Mouse (Mus musculus) intestine, embryonic 16.5 days (tissue): ENCODE data around the gene Fndc9. TPM values are rescaled to one million over a fixed set of nuclear protein-coding genes. Genes with fewer than 3 reads are reported as not detected.

Source experiments
- ATAC-seq: fragments of 200-750 bp; cut with Nextera tagmentation; 2 replicates; pipeline ENCODE4 v1.8.0; 2017; ENCODE audit warnings: moderate TSS enrichment, moderate library complexity
- H3K27ac ChIP-seq: fragments of 300-500 bp; sonication (generic); 2 replicates; pipeline ENCODE4 v1.5.1; 2014; ENCODE audit warnings: mild to moderate bottlenecking, low read length
- H3K27me3 ChIP-seq: fragments of 300-500 bp; sonication (generic); replicated peaks from 2 replicates; pipeline ENCODE4 v1.6.1; 2014; ENCODE audit warnings: low read length, control low read depth, mixed read lengths; ENCODE audit not compliant: control insufficient read depth, insufficient read depth
- H3K36me3 ChIP-seq: fragments of 300-500 bp; sonication (generic); 2 replicates; pipeline ENCODE4 v1.6.1; 2014; ENCODE audit warnings: low read length, control low read depth; ENCODE audit not compliant: control insufficient read depth, insufficient read depth
- H3K4me1 ChIP-seq: fragments of 300-500 bp; sonication (generic); 2 replicates; pipeline ENCODE4 v1.6.1; 2014; ENCODE audit warnings: low read length, control low read depth, mixed read lengths; ENCODE audit not compliant: control insufficient read depth, insufficient read depth
- H3K4me2 ChIP-seq: fragments of 300-500 bp; sonication (generic); 2 replicates; pipeline ENCODE4 v1.6.1; 2014; ENCODE audit warnings: low read depth, low read length, control low read depth
- H3K4me3 ChIP-seq: fragments of 300-500 bp; sonication (generic); 2 replicates; pipeline ENCODE4 v1.5.1; 2014; ENCODE audit warnings: mild to moderate bottlenecking, low read length
- H3K9ac ChIP-seq: fragments of 300-500 bp; sonication (generic); 2 replicates; pipeline ENCODE4 v1.6.1; 2014; ENCODE audit warnings: low read depth, low read length
- H3K9me3 ChIP-seq: fragments of 300-500 bp; sonication (generic); 2 replicates; pipeline ENCODE4 v1.6.1; 2016; ENCODE audit warnings: low read length, control low read depth; ENCODE audit not compliant: control insufficient read depth
- WGBS: fragments of 180-500 bp; shearing (Covaris S2); extraction: QIAGEN DNeasy Blood & Tissue Kit; methylation state at CpG from one replicate; pipeline ENCODE4 v1.1.7; 2014; 5-methylcytosine and 5-hydroxymethylcytosine counted together
- polyA plus RNA-seq: library from polyadenylated mRNA; unstranded; fragments of >200 nt; fragmentation: Nextera tagmentation; extraction: Ambion mirVana; gene quantifications from 2 replicates; pipeline ENCODE4 v1.2.1, GENCODE M21; 2015

The Fndc9 gene
- polyA plus RNA-seq = 0.09 and 0.15 TPM in 2 replicates

DNA sequence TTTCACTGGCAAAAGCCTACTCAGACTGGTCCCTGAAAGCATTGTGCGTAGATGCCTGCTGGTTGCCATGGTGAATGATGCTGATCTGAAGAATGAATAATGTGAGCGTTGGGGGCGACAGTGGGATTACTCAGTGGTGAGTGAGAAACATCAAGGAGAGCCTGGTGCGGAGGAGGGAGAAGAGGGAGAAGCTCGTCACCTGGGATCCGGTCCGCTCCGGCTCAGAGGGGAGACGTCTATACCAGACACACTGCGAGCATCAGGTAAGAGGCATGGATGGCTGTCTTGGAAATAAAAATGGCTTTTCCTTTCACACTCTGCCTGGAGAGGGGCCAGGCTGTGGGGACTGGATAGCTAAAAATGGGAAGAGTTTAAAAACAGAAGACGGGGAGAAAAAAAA lies at the start of gene Fndc9:
Gene Fndc9 (plus strand): TSS at position 198 of the 400 bp plus-strand sequence.
- no peak within 1 kb of the TSS for H3K4me2 ChIP-seq
- no peaks in the 10 kb centered on the region for H3K9me3 ChIP-seq
- H3K4me3 ChIP-seq = no peak within 1 kb of the TSS
- no peaks in the 10 kb centered on the region for H3K36me3 ChIP-seq
- 70% methylated on average over 11 of the region's 11 CpGs for WGBS
- H3K27ac ChIP-seq = no peak within 1 kb of the TSS
- no peak for ATAC-seq
- no peak within 1 kb of the TSS for H3K9ac ChIP-seq
- H3K4me1 ChIP-seq = no peaks in the 10 kb centered on the region
- H3K27me3 ChIP-seq = no peaks in the 10 kb centered on the region

DNA sequence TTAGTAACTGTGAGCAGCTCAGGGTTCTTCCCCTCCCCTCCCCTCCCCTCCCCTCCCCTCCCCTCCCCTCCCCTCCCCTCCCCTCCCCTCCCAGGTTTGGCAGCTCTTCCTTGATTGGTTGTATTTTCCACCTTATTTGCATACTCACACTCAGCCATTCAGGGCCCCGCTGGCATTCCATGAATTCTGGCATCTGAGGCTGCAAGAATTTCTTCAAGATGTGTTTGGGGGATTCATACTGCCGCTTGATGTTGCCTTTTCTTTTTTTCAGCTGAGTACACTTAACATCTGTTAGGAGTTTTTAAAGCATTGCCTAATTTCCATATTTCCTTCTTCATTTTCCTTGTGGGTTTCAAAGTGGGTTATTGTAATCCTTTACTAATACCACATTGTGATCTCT lies 47.0 kb upstream of the Fndc9 start:
- Histone ChIP-seq H3K4me1 (no peaks in the 10 kb centered on the region), H3K27ac (no peak overlapping the region), H3K36me3 (no peaks in the 10 kb centered on the region), H3K9ac (no peak overlapping the region), H3K4me3 (no peak overlapping the region), H3K9me3 (no peaks in the 10 kb centered on the region), H3K27me3 (no peaks in the 10 kb centered on the region), H3K4me2 (no peak overlapping the region)
- ATAC-seq = no peak
- 60% methylated on average over 2 of the region's 2 CpGs for WGBS

DNA sequence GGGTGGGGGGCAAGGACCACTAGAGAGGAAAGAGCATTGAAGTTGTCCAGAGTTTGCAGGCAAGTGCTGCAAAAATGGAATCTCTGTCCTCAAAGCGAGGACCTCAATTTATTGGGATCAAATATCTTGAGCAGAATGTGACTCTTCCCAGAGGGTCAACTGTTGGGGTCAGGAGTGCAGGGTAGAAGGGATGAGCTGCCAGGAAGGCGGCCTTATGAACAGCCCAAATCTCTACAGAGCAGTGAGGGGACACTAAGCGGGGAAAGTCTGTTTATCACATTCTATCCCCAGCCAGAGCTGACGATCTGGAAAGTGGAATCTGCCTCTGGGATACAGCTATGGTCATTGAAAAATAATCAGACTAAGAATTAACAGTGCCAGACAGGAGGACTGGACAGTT lies 41.2 kb upstream of the Fndc9 start:
- Histone ChIP-seq H3K36me3 (no peaks in the 10 kb centered on the region), H3K4me1 (no peaks in the 10 kb centered on the region), H3K9me3 (no peaks in the 10 kb centered on the region), H3K4me3 (no peak overlapping the region), H3K9ac (no peak overlapping the region), H3K27me3 (no peaks in the 10 kb centered on the region), H3K4me2 (no peak overlapping the region), H3K27ac (no peak overlapping the region)
- 0 out of 2 replicates have a peak, but pooled peaks have one; percentile 9 for ATAC-seq
- 57% methylated on average over 4 of the region's 4 CpGs for WGBS

DNA sequence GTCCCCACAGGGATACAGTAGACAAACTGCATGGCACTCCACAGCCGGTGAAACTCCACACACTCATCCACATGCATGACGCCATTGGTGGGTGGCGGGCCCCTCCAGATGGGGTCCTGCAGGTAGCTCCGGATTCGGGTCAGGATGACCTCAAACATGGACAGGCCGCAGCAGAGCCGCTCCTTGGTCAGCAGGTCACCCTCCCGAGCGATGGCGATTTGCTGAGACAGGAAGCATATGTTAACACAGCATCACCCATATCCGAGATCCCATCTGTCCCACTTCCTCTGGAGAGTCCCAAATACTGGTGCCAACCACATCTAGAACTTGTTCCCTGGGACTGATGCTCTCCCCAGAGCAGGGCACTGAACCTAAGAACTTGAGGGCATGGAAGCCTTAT lies 34.7 kb upstream of the Fndc9 start:
- no peak for ATAC-seq
- H3K27me3 ChIP-seq = no peaks in the 10 kb centered on the region
- no peak overlapping the region for H3K4me2 ChIP-seq
- peaks cover 4% of the 10 kb centered on the region; the same call in 1 of the 2 replicates for H3K4me1 ChIP-seq
- H3K36me3 ChIP-seq = no peaks in the 10 kb centered on the region
- WGBS = 87% methylated on average over 11 of the region's 11 CpGs
- H3K9me3 ChIP-seq = no peaks in the 10 kb centered on the region
- no peak overlapping the region for H3K27ac ChIP-seq
- H3K9ac ChIP-seq = no peak overlapping the region
- no peak overlapping the region for H3K4me3 ChIP-seq

DNA sequence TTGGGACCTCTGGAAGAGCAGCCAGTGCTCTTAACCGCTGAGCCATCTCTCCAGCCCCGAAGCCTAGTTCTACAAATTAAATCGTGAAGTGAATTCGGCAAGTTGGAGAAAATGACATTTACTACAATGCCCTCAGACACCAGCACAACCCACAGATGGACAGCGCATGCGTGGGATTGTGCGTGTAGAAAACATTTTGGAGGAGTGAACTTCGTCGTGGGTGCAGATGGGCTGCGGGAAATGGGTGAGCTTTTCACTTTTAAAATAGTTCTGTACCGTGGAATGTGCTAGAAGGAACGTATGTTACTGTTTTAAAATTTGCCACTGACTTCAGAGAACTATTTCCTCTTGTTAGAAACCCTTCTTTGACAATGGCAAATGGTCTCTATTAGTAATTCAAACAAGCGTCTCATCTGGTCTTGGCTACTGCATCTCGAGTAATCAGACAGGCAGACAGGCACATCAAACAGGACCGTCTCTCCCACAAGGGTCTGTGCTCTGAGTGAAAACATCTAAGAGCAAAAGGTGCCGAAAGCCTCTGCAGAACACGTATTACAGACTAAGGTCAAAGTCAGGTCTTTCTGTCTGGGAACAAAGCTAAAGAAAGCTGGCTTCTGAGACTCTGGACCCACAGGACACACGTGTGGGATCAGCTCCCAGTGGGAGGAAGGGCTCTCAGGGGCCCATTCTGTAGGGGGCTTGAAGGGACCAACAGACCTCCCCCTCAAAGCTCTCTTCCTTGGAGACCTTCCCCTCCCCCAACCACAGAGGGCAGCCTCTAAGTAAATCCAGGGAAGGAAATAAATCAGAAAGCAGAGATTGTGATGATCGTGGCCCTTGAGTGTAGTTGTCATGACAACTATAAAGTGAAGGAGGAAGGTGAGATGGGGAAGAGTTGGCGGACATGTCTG lies 33.4 kb upstream of the Fndc9 start:
- H3K9ac ChIP-seq = no peak overlapping the region
- no peak overlapping the region for H3K4me2 ChIP-seq
- no peaks in the 10 kb centered on the region for H3K9me3 ChIP-seq
- H3K36me3 ChIP-seq = no peaks in the 10 kb centered on the region
- no peak for ATAC-seq
- no peak overlapping the region for H3K4me3 ChIP-seq
- H3K4me1 ChIP-seq = peaks cover 13% of the 10 kb centered on the region
- peak overlapping the region; percentile 3; the same call in 1 of the 2 replicates for H3K27ac ChIP-seq
- 54% methylated on average over 20 of the region's 20 CpGs for WGBS
- no peaks in the 10 kb centered on the region for H3K27me3 ChIP-seq

DNA sequence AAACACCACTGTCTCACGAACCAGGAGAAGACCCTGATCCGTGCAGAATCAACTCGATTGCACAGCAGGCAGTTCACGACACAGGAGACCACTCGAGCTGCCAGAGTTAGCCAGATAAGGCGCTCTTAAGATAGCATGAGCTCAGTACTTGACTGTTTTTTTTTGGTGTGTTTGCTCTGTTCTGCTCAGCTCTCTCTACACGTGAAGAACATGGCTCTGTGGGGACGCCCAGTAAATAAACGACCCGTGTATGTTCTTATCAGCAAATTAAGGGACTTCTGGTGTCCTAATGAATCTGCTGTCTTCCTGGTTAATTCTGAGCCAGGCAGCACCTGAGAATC lies 32.8 kb upstream of the Fndc9 start:
- Histone ChIP-seq H3K27me3 (no peaks in the 10 kb centered on the region), H3K9ac (no peak overlapping the region), H3K4me2 (no peak overlapping the region), H3K9me3 (no peaks in the 10 kb centered on the region), H3K4me1 (peaks cover 13% of the 10 kb centered on the region), H3K4me3 (no peak overlapping the region), H3K36me3 (no peaks in the 10 kb centered on the region), H3K27ac (peak overlapping the region; percentile 3; the same call in 1 of the 2 replicates)
- no peak for ATAC-seq
- 35% methylated on average over 10 of the region's 10 CpGs for WGBS

DNA sequence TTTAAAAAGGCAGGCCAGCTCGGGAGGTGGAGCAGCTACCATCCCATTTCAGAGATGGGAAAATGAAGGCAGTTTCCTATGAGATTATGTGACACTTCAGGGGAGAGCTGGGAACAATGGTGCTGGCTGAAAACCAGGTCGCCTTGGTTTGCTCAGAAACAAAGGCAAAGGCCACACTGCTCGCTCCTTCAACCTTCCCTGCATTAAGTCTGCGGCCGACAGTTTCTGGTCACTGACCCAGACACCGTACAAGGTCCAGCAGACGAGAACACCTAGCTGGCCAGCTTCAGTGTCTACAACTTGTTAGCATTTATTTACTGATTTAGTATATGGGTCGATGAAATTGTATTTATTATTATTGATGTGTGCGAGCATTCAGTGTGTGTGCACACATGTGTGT lies 30.5 kb upstream of the Fndc9 start:
- Histone ChIP-seq H3K27ac (peak overlapping the region; percentile 82), H3K4me2 (no peak overlapping the region), H3K4me3 (no peak overlapping the region), H3K4me1 (peaks cover 13% of the 10 kb centered on the region), H3K9me3 (no peaks in the 10 kb centered on the region), H3K9ac (no peak overlapping the region), H3K27me3 (no peaks in the 10 kb centered on the region), H3K36me3 (no peaks in the 10 kb centered on the region)
- no peak for ATAC-seq
- WGBS = 88% methylated on average over 9 of the region's 9 CpGs

DNA sequence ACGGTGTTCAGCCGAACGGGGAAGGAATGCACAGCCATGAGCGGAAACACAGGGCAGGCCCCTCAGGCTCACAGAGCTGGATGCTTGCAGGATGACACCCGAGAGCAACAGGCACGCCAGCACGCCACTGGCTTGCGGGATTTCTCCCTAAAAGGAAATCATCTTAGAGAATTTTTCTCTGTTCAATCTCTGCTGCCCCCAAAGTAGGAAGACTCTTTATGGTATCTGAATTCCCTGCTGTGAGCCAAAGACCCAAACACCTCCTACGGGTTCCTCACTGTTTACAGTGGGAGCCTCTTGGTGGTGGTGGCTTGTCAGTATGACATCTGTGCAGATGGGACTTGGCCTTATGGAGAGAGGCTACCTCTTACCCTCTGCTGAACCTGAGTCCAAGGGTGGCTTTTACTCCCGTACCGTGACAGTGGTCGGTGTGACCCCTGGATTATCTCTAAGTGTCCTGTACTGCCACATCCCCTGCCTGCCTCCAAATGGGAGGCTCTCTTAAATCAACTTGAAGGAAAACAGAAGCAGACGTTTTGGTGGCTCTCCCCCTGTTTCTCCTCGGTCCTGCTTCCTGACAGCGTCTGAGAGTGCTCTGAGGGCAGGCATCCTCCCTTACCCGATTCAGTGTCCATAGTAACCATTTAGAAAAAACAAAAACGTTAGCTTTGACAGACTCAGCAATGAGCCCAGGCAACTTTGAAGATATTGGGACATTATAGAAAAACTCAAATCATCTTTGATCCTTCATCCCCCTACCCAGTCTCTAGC lies 29.5 kb upstream of the Fndc9 start:
- 40% methylated on average over 17 of the region's 17 CpGs for WGBS

DNA sequence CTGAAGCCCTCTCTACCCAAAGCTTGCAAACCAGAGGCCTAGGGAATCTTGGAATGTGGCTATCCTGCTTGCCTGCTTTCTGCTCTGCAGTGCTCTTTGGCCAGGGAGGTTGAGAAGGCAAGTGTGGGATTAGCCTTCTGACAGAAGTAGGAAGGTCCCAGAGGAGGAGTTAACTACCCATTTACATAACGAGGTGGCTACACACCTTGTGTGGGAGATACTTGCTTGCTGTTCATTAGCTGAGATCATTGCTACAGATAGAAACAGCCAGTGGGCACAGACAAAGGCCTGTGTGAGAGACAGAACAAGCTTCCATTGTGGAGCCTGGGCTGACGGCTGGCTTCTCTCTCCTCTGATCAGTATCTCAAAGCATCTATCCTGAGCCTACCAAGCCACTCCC lies 25.4 kb upstream of the Fndc9 start:
- peak overlapping the region; percentile 34 for H3K27ac ChIP-seq

More for the DNA sequence above, 29.5 kb upstream of the Fndc9 start:
- Histone ChIP-seq H3K27me3 (no peaks in the 10 kb centered on the region), H3K9me3 (no peaks in the 10 kb centered on the region), H3K4me2 (no peak overlapping the region), H3K4me1 (peaks cover 13% of the 10 kb centered on the region), H3K27ac (peak overlapping the region; percentile 82), H3K4me3 (no peak overlapping the region), H3K36me3 (no peaks in the 10 kb centered on the region), H3K9ac (no peak overlapping the region)
- peak; percentile 59 for ATAC-seq

More for the DNA sequence above, 25.4 kb upstream of the Fndc9 start:
- Histone ChIP-seq H3K36me3 (no peaks in the 10 kb centered on the region), H3K9me3 (no peaks in the 10 kb centered on the region), H3K4me3 (no peak overlapping the region), H3K9ac (peak overlapping the region; percentile 21; the same call in 1 of the 2 replicates), H3K4me2 (no peak overlapping the region), H3K4me1 (peaks cover 46% of the 10 kb centered on the region), H3K27me3 (no peaks in the 10 kb centered on the region)
- no peak for ATAC-seq
- WGBS = 54% methylated on average over 2 of the region's 2 CpGs
